Mouse (Mus musculus) mouse embryonic stem cell (cell line): ENCODE data around the gene Mindy3.

ENCODE experiments used
- in situ Hi-C, 2 experiments: fragments of 300-500 bp; cut with MboI; formaldehyde crosslinking; loops; 1 replicate in 1 of 2; 3 replicates in 1 of 2; pipeline ENCODE4 v1.14.3; 2019 to 2020; ENCODE audit warnings: low sequenced_read_pairs in 2 of 2, low pct_unique_long_range_greater_than_20kb in 1 of 2, mixed read lengths in 1 of 2; ENCODE audit not compliant: unreplicated experiment in 1 of 2

Gene Mindy3

GRCm38 (mm10) chr2:12318036-12318435 lies 101.2 kb downstream of the Mindy3 start:
- in situ Hi-C loops, result loop anchor here in 1 of 2 experiments (25.0 kb wide), 1 partner anchor 306 kb away; no protein-coding TSS in a partner anchor

- in situ Hi-C loops, result loop anchor here in 1 of 2 experiments (25.0 kb wide), 1 partner anchor 305 kb away; no protein-coding TSS in a partner anchor
These were observed 101.9 kb downstream of the Mindy3 start for GRCm38 (mm10) chr2:12317343-12317742.

GRCm38 (mm10) chr2:12316361-12316760 lies 102.9 kb downstream of the Mindy3 start:
- in situ Hi-C loops, result loop anchor here in 1 of 2 experiments (25.0 kb wide), 1 partner anchor 304 kb away; no protein-coding TSS in a partner anchor

- in situ Hi-C loops, result loop anchor here in 1 of 2 experiments (25.0 kb wide), 1 partner anchor 302 kb away; no protein-coding TSS in a partner anchor
These were observed 105.2 kb downstream of the Mindy3 start for GRCm38 (mm10) chr2:12314028-12314427.

GRCm38 (mm10) chr2:12308466-12308865 lies 110.8 kb downstream of the Mindy3 start:
- in situ Hi-C loops, result loop anchor here (10.0 to 25.0 kb wide), 2 partner anchors 296 to 304 kb away; no protein-coding TSS in a partner anchor

- in situ Hi-C loops, result loop anchor here (10.0 to 25.0 kb wide), 2 partner anchors 295 to 303 kb away; no protein-coding TSS in a partner anchor
These were observed 112.0 kb downstream of the Mindy3 start for GRCm38 (mm10) chr2:12307311-12307710.

GRCm38 (mm10) chr2:12305064-12305650 lies 114.1 kb downstream of the Mindy3 start:
- in situ Hi-C loops, result loop anchor here (10.0 to 25.0 kb wide), 2 partner anchors 293 to 300 kb away; no protein-coding TSS in a partner anchor

- in situ Hi-C loops, result loop anchor here (10.0 to 25.0 kb wide), 2 partner anchors 289 to 297 kb away; no protein-coding TSS in a partner anchor
These were observed 117.7 kb downstream of the Mindy3 start, which contains the start of gene Itga8 for GRCm38 (mm10) chr2:12301431-12302170. Gene Itga8, minus strand, starts transcription at chr2:12301922.

GRCm38 (mm10) chr2:12300449-12301228 lies 118.6 kb downstream of the Mindy3 start:
- in situ Hi-C loops, result loop anchor here (10.0 to 25.0 kb wide), 2 partner anchors 288 to 296 kb away; no protein-coding TSS in a partner anchor

- in situ Hi-C loops, result no loop called here
These were observed 122.0 kb downstream of the Mindy3 start for GRCm38 (mm10) chr2:12297287-12297686.
